Mouse (Mus musculus) heart, adult 2 months (tissue): ENCODE measurements around the gene Itsn2. TPM values are rescaled to one million over a fixed set of nuclear protein-coding genes. Genes with fewer than 3 reads are reported as not detected.

ENCODE experiments used
- DNase-seq, 2 experiments: peaks; one replicate each; pipeline ENCODE4 v3.0.0; 2021
- H3K27ac ChIP-seq: fragments of 200-600 bp; 2 replicates; pipeline ENCODE4 v1.8.1; 2022
- H3K27me3 ChIP-seq: fragments of 200-500 bp; 2 replicates; pipeline ENCODE4 v1.6.1; 2012; ENCODE audit warnings: mild to moderate bottlenecking, low read length, inconsistent platforms, mixed read lengths; ENCODE audit not compliant: control insufficient read depth, insufficient read depth
- H3K36me3 ChIP-seq: fragments of 200-500 bp; 2 replicates; pipeline ENCODE4 v1.6.1; 2012; ENCODE audit warnings: low read length, inconsistent platforms; ENCODE audit not compliant: control insufficient read depth, insufficient read depth
- H3K4me1 ChIP-seq: fragments of 200-500 bp; 2 replicates; pipeline ENCODE4 v1.6.1; 2011; ENCODE audit warnings: low read length; ENCODE audit not compliant: control insufficient read depth, insufficient read depth
- H3K4me3 ChIP-seq: fragments of 200-600 bp; 2 replicates; pipeline ENCODE4 v1.8.1; 2022
- H3K79me2 ChIP-seq: fragments of 200-500 bp; replicated peaks from 2 replicates; pipeline ENCODE4 v1.6.1; 2012; ENCODE audit warnings: mild to moderate bottlenecking, inconsistent platforms, low read length, moderate library complexity, mixed read lengths; ENCODE audit not compliant: control insufficient read depth, insufficient read depth
- H3K9ac ChIP-seq: fragments of 200-500 bp; 2 replicates; pipeline ENCODE4 v1.6.1; 2012; ENCODE audit warnings: low read depth, mild to moderate bottlenecking, control low read depth, inconsistent platforms, low read length, mixed read lengths
- CTCF ChIP-seq: fragments of 200-600 bp; IDR thresholded peaks from 2 replicates; pipeline ENCODE4 v1.8.1; 2022; ENCODE audit warnings: antibody characterized with exemption, mild to moderate bottlenecking, moderate library complexity
- EP300 ChIP-seq: fragments of 200-500 bp; IDR thresholded peaks from 2 replicates; pipeline ENCODE4 v1.6.1; 2011; ENCODE audit warnings: low read depth, low read length, control low read depth; ENCODE audit not compliant: insufficient read depth
- POLR2A ChIP-seq: fragments of 200-500 bp; IDR thresholded peaks from 2 replicates; pipeline ENCODE4 v1.6.1; 2011; ENCODE audit warnings: mild to moderate bottlenecking, low read depth, low read length, control low read depth; ENCODE audit not compliant: insufficient read depth
- WGBS: fragments of 180-500 bp; shearing (Covaris S2); methylation state at CpG from one replicate; pipeline ENCODE4 v1.1.7; 2018; 5-methylcytosine and 5-hydroxymethylcytosine counted together
- intact Hi-C: fragments of 180-260 bp; cut with DNase I; formaldehyde crosslinking; loops from one replicate; pipeline ENCODE4 v1.15.1; 2025
- polyA plus RNA-seq: library from polyadenylated mRNA; depleted of rRNA; stranded (reverse); fragments of >200 nt; gene quantifications from 2 replicates; pipeline ENCODE4 v1.2.3, GENCODE M21; 2012; rRNA removed
- total RNA-seq, 2 experiments: library from RNA; stranded (reverse); gene quantifications; 2 replicates each; pipeline ENCODE4 v1.2.3; 2021

The Itsn2 gene
- total and polyA plus RNA-seq, 3 experiments = 20.5 to 41.9 (median 40.8) TPM

DNA sequence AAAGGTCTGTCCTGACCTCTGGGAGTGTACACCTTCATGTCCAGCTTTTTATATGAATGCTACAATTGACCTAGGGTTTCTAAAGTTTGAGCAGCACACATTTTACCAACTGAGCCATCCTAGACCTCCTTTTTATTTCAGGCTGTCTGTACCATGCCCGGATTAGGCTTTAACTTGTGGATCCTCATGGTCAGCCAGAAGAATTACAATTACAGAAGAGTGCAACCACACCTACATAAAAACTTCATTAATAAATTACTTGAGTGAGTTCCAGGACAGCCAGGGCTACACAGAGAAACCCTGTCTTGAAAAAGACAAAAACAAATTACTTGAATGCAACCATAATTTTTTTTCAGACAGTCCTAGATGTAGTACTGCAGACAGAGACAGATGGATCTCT is 164.6 kb downstream of the Itsn2 start:
- 80% methylated on average over 1 of the region's 1 CpGs for WGBS
- Histone ChIP-seq H3K36me3 (no peaks in the 10 kb centered on the region), H3K79me2 (no peaks in the 10 kb centered on the region), H3K27ac (no peak overlapping the region), H3K4me1 (no peaks in the 10 kb centered on the region), H3K9ac (no peak overlapping the region), H3K27me3 (no peaks in the 10 kb centered on the region), H3K4me3 (no peak overlapping the region)
- no peak for DNase-seq
- TF ChIP-seq EP300 (no peak), CTCF (no peak), POLR2A (no peak)
- intact Hi-C loops = no loop called here

Other genes starting within 250 kb of the Itsn2 start
- 10 to 100 TPM; 30.2 to 32.6 TPM for gene Ncoa1, start 115.5 kb upstream of the Itsn2 start, total RNA-seq
- 16.4 and 25.0 TPM in 2 replicates for gene Ncoa1, start 115.5 kb upstream of the Itsn2 start, polyA plus RNA-seq
- not detected for gene Gm3625, start 289 bp downstream of the Itsn2 start, total RNA-seq
- not detected in 2 replicates for gene Gm3625, start 289 bp downstream of the Itsn2 start, polyA plus RNA-seq
- gene Fam228a, start 145.8 kb downstream of the Itsn2 start, total RNA-seq = not detected
- gene Fam228a, start 145.8 kb downstream of the Itsn2 start, polyA plus RNA-seq = 0.06 and 0.18 TPM in 2 replicates
- gene Pfn4, start 176.4 kb downstream of the Itsn2 start, total RNA-seq = 1 to 10 TPM; 2.5 to 2.9 TPM
- 1.8 and 4.3 TPM in 2 replicates for gene Pfn4, start 176.4 kb downstream of the Itsn2 start, polyA plus RNA-seq
- 1 to 10 TPM; 2.0 to 2.1 TPM for gene Fam228b, start 176.6 kb downstream of the Itsn2 start, total RNA-seq
- 0.88 and 0.97 TPM in 2 replicates for gene Fam228b, start 176.6 kb downstream of the Itsn2 start, polyA plus RNA-seq
- gene Sf3b6, start 224.9 kb downstream of the Itsn2 start, total RNA-seq = 10 to 100 TPM; 42.0 to 42.8 TPM
- gene Sf3b6, start 224.9 kb downstream of the Itsn2 start, polyA plus RNA-seq = 31.5 and 46.8 TPM in 2 replicates
- 1 to 10 TPM in 1 of 2 experiments, under 1 TPM in 1; 0.50 to 1.1 TPM for gene Fkbp1b, start 249.0 kb downstream of the Itsn2 start, total RNA-seq
- gene Fkbp1b, start 249.0 kb downstream of the Itsn2 start, polyA plus RNA-seq = 2.4 and 3.6 TPM in 2 replicates